Mouse (Mus musculus): ENCODE measurements around the gene Hdac6.
A peak's percentile ranks its signal among the peaks of the same experiment; 100 is the strongest.
"Not testable (repeated sequence)": the region's sequence is repeated elsewhere in the genome, so short reads cannot be mapped to it uniquely, and the experiment has no call there.

Gene Hdac6

DNA sequence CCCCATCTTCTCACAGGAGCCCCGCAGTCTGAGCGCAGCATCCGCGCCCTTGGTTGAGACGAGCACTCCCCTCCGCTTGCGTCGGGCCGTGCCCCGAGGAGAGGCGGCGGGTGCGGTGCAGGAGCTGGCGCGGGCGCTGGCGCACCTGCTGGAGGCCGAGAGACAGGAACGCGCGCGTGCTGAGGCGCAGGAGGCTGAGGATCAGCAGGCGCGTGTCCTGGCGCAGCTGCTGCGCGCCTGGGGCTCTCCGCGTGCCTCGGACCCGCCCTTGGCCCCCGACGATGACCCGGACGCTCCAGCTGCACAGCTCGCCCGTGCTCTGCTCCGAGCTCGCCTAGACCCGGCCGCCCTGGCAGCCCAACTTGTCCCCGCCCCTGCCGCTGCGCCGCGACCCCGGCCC lies 25.7 kb downstream of the Hdac6 start:
- DNase-seq (ENCODE audit: inconsistent age in 2 of 2, low spot score in 1 of 2), result no peak

DNA sequence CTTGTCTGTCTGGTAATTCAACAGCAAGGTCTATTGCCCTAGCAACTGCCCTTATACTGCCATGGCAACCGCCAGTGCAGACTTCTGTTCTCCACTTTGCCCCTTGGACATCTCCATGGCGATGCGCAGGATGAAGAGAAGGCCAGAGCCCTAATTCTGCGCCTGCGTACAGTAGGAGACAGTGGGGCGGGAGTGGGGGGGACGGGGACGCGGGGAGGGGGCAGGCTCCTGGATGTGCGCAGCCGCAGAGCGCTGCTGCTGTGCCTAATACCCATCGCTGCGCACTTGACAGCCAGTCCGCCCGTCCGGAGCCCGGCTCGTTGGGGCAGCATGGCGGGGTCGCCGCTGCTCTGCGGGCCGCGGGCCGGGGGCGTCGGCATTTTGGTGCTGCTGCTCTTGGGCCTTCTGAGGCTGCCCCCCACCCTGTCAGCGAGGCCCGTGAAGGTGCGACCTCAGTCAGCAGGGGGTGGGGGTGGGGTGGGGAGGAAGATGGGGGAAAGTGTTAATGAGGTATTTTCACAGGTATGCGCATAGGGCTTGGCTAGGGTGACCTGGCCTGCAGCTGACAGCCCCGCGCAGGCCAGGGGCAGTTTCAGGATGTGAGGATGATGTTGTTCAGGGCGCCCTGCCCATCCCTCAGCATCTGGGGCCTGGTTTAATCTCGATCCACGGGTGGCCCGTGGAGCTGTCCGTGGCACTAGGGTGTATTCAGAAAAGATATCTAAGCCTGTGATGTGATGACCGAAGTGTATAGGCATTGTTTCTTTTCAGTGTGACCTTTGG lies 27.9 kb downstream of the Hdac6 start, which contains the start of gene Pcsk1n:
Gene Pcsk1n, plus strand, starts transcription at position 222 of the 783 bp plus-strand sequence.
- peak in 1 of 2 experiments; percentile 44 for DNase-seq (ENCODE audit: inconsistent age in 2 of 2, low spot score in 1 of 2)

DNA sequence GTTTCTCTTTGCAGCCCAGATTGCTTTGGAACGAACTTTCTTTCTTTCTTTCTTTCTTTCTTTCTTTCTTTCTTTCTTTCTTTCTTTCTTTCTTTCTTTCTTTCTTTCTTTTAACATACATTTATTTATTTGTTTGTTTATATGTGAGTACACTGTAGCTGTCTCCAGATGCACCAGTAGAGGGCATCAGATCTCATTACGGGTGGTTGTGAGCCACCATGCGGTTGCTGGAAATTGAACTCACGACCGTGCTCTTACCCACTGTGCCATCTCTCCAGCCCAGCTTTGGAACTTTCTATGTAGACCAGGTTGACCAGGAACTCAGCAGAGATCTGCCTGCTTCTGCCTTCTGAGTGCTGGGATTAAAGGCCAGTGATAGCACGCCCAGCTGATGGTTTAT lies 29.7 kb downstream of the Hdac6 start:
- DNase-seq (ENCODE audit: inconsistent age in 2 of 2, low spot score in 1 of 2), result not testable (repeated sequence)

DNA sequence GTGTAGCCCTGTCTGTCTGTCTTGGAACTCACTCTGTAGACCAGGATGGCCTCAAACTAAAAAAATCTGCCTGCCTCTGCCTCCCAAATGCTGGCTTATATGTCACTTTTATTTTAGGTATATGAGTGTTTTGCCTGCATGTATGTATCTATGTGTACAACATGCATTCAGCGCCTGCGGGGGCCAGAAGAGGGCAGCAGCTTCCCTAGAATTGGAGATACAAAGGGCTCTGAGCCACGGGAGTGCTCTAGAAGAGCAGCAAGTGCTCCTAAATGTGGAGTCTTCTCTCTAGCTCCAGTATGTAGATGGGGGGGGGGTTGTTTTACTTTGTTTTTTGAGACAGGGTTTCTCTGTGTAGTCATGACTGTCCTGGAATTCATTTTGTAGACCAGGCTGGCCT lies 32.0 kb downstream of the Hdac6 start:
- peak; percentile 31 to 81 for DNase-seq (ENCODE audit: inconsistent age in 2 of 2, low spot score in 1 of 2)

DNA sequence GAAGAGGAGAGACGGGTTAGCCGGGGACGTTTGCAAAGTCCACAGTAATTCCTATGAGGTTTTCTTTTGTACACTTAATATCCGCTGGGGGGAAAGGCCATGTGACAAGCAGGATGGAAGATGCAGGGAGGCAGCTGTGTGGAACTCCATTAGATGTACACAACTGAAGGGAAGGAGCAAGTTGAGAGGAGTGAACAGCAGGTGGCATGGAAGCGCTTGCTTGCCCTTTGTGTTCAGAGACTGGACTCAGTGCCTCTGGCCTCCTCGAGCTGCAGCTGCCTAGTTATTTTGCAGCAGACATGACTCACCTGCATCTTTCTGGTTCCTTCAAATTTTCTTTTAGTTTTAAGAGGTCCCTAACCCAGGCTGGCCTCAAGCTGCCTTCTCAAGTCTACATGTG lies 37.2 kb downstream of the Hdac6 start:
- no peak for DNase-seq (ENCODE audit: inconsistent age in 2 of 2, low spot score in 1 of 2)

DNA sequence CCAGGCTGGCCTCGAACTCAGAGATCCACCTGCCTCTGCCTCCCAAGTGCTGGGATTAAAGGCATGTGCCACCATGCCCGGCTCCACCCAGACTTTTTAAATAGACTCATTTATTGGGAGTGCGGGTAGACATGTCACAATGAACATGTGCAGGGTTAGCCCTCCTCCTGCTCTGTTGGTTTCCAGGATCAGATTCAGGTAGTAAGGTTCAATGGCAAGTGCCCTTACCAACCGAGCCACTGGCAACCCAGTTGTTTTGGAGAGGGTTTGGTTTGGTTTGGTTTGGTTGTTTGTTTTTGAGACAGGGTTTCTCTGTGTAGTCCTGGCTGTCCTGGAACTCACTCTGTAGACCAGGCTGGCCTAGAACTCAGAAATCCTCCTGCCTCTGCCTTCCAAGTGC lies 38.4 kb downstream of the Hdac6 start, which contains the start of gene Gm10490:
Gene Gm10490, plus strand, starts transcription at position 301 of the 400 bp plus-strand sequence.
- DNase-seq (ENCODE audit: inconsistent age in 2 of 2, low spot score in 1 of 2), result not testable (repeated sequence)

DNA sequence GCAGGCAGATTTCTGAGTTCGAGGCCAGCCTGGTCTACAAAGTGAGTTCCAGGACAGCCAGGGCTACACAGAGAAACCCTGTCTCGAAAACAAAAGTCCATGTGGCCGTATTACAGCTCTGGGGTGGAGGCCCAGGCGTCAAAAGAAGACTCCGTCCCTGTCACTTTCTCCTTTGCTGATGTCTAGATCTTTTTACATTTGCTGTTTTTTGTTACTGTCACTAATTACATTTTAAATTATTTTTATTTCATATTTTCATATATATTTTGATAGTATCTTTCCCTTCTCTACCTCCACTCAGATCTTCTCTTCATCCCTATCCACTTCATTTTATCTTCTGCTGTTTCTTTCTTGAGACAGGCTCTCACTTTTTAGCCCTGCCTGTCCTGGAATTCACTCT lies 40.0 kb downstream of the Hdac6 start, which contains the start of gene Gm10491:
Gene Gm10491, minus strand, starts transcription at position 101 of the 400 bp plus-strand sequence.
- no peak for DNase-seq (ENCODE audit: inconsistent age in 2 of 2, low spot score in 1 of 2)

DNA sequence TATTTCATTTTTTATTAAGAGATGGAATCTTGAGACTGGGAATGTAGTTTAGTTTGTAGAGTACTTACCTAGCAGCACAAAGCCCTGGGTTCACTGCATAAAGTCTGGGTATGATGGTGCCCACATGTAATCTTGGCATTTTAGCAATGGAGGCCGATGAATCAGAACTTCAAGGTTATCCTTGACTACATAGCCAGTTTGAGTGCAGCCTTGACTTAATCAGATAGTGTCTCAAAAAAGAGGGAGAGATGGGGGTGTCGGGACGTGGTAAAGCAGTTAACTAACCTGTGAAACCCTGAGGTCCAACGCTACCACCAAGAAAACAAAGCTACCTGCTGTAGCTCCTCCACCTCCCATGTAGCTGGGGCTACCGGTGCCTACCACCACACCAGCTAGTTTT lies 43.2 kb downstream of the Hdac6 start:
- DNase-seq (ENCODE audit: inconsistent age in 2 of 2, low spot score in 1 of 2), result peak; percentile 48 to 82

DNA sequence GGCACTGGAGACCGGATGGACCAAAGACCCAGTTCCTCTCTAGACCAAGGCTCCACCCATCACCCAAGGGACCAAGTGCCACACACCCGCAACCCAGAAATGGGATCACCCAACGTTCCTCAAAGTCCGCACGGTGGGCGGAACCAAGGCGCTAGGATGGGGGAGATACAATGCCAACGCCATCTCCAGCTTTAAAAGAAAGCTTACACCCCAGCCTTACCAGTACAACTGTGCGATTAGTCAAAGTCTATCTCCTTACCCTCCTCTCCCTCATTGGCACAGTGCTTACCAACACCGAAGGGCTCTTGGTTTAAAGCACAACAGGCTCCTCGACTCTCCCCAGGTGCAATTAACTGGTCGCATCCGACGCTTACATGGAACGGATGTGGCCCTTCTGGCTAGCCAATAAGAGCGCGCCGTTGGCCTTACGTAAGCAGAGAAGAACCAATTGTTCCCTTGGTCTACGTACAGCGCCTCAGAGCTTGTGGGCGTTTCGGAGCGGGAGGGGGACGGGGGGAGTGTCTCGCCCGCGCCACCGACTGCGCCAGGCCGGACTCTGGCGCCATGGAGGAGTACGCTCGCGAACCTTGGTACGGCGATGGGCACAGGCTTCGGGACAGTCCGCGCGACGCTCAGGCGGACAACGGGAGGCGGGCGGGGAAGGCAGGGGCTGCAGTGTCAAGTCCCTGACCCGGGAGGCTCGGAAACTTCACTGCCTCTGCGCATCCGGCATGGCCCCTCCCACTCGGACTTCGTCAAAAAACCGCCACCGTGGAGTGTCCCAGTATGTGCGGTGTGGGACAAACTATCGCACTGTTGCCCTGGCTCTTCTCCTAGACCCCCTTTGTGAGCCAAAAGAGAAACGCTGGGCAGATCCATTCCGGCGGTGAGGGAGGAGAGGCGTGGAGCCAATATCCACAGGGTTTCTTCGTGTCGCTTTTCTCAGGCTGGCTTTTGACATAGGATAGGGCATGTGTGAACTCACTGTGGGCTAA lies 48.5 kb downstream of the Hdac6 start, which contains the start of the genes Pqbp1 and Timm17b:
Gene Pqbp1, minus strand, starts transcription at position 390 of the 995 bp plus-strand sequence.
Gene Timm17b, plus strand, starts transcription at position 478 of the 995 bp plus-strand sequence.
- peak; percentile 90 to 93 for DNase-seq (ENCODE audit: inconsistent age in 2 of 2, low spot score in 1 of 2)

DNA sequence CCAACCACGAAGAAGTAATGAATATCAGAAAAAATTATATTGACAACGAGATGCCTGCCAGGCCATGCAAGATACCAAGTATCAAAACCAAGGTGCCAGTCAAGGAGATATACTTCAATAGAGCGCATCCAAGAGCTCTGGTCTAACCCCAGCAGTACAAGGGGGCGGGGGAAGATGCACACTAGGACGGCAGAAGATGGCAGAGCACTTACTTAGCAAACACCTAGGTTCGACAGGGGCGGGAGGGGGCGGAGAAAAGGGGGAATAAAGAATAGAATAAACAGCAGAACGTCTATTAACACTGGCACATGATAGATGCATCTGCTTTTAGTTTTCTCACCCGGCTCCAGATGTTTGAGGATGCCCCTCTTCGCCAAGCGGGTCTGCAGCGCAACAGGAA lies 49.5 kb downstream of the Hdac6 start:
- peak in 1 of 2 experiments; percentile 49 for DNase-seq (ENCODE audit: inconsistent age in 2 of 2, low spot score in 1 of 2)

DNA sequence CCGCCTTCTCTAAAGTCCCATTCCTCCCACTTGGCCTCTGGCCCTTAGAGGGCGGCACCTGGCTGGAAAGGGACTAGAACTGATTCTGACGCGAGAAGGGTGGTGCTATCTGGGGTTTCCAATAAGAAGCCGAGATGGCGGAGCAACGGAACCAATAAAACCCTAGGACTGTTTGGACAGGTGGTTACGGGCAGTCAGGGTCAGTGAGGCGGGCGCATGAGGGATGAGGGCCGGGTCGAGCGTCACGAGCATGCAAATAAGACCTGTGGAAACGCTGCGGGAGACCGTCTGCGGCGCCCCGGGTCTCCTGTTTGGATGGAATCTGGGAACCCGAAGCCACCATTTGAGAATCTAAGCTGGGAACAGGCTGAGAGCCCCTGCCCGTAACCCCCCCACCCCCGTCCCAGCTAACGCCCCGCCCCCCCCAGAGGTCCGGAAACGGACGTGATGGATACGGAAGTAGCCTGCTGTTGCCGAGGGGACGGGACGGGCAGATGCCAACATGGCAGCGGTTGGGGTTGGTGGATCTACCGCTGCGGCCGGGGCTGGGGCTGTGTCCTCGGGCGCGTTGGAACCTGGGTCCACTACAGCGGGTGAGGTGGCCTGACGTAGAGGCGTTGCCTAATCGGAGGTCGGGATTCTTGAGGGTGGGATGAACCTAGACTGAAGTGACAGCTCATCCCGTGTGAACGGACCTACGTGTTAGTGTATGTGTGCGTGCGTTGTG lies 63.7 kb downstream of the Hdac6 start, which contains the start of gene Slc35a2:
Gene Slc35a2, plus strand, starts transcription at position 188 of the 727 bp plus-strand sequence.
- DNase-seq (ENCODE audit: inconsistent age in 2 of 2, low spot score in 1 of 2), result peak; percentile 91 to 96

Measured in adrenal gland, adult (tissue).